Comparison of ENCODE assay signal across 27 mouse cellular contexts in the genomic region with DNA sequence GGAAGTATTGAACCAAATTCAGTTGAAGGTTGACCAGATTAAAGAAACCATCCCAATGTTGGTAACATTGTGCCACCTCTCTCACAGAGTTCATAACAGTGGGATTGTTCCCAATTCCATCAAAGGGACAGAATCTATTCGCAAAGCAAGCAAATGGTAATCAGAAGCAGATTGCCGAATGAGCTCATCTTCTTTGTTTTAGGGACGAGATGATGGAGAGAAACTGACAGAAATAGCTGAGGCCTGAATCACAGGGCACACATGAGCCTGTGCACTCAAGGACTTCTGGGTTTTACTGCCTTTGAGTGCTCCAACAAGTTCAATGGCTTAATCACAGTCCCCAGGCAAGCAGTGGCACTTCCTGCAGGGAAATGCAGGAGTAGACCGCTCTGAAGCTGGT. TPM values are rescaled to one million over a fixed set of nuclear protein-coding genes. Genes with fewer than 3 reads are reported as not detected.
"Had no signal": no experiment of that assay in that cellular context is flagged by ENCODE, and none has a peak within 500 bp of the region (broad histone marks: within the 10 kb centered on the region; RNA-seq: fewer than 3 reads in every experiment).

No protein-coding gene starts in this region.

- H3K4me2 ChIP-seq: limb, embryonic 12.5 days; limb, embryonic 15.5 days; liver, embryonic 11.5 days; lung, embryonic 14.5 days; midbrain, embryonic 12.5 days; midbrain, embryonic 15.5 days; neural tube, embryonic 12.5 days; neural tube, embryonic 15.5 days; stomach, embryonic 15.5 days had no signal

- ATAC-seq: liver, postnatal 0 days; lung, postnatal 0 days; midbrain, embryonic 15.5 days had no signal

- H3K27ac ChIP-seq: limb, embryonic 12.5 days; limb, embryonic 15.5 days; liver, embryonic 14.5 days; macrophage; midbrain, embryonic 12.5 days; midbrain, embryonic 15.5 days; neural tube, embryonic 12.5 days; neural tube, embryonic 15.5 days; stomach, embryonic 15.5 days had no signal

- H3K36me3 ChIP-seq: limb, embryonic 12.5 days; limb, embryonic 15.5 days; midbrain, embryonic 12.5 days; midbrain, embryonic 15.5 days; neural tube, embryonic 12.5 days; neural tube, embryonic 15.5 days; stomach, embryonic 15.5 days had no signal

- H3K9ac ChIP-seq: limb, embryonic 12.5 days; limb, embryonic 15.5 days; liver, embryonic 14.5 days; liver, postnatal 0 days; lung, embryonic 14.5 days; midbrain, embryonic 12.5 days; midbrain, embryonic 15.5 days; neural tube, embryonic 12.5 days; neural tube, embryonic 15.5 days; stomach, embryonic 15.5 days had no signal

- H3K4me3 ChIP-seq: limb, embryonic 12.5 days; limb, embryonic 15.5 days; midbrain, embryonic 12.5 days; midbrain, embryonic 15.5 days; neural tube, embryonic 12.5 days; neural tube, embryonic 15.5 days; stomach, embryonic 15.5 days had no signal

- H3K27me3 ChIP-seq: limb, embryonic 12.5 days; limb, embryonic 15.5 days; midbrain, embryonic 12.5 days; midbrain, embryonic 15.5 days; neural tube, embryonic 12.5 days; neural tube, embryonic 15.5 days; stomach, embryonic 15.5 days had no signal

- H3K9me3 ChIP-seq: limb, embryonic 12.5 days; limb, embryonic 15.5 days; midbrain, embryonic 12.5 days; midbrain, embryonic 15.5 days; neural tube, embryonic 12.5 days; neural tube, embryonic 15.5 days; stomach, embryonic 15.5 days had no signal

- H3K4me1 ChIP-seq: stomach, embryonic 15.5 days had no signal

- DNase-seq: kidney, postnatal 14 days; kidney, postnatal 4 days; left cerebral cortex, postnatal 4 days; liver, postnatal 0 days; lung, embryonic 14.5 days; right cerebral cortex, adult 18-20 months; right cerebral cortex, postnatal 14 days; right cerebral cortex, postnatal 4 days; thymus, postnatal 25 days had no signal

RNA-seq across cellular contexts. Expression of a gene that starts 13.6 kb away (rescaled TPM):
- total RNA-seq: layer of hippocampus, adult 18-20 months; layer of hippocampus, postnatal 14 days; left cerebral cortex, adult 8-10 months; left cerebral cortex, postnatal 14 days; left cerebral cortex, postnatal 4 days; megakaryocyte, adult 5-6 weeks had no signal
- polyA plus RNA-seq: kidney, embryonic 16.5 days; limb, embryonic 12.5 days; limb, embryonic 15.5 days; liver, embryonic 11.5 days; liver, embryonic 14.5 days; liver, postnatal 0 days; lung, embryonic 14.5 days; lung, postnatal 0 days; macrophage; midbrain, embryonic 12.5 days; midbrain, embryonic 15.5 days; neural tube, embryonic 12.5 days; neural tube, embryonic 15.5 days; stomach, embryonic 15.5 days; thymus, postnatal 0 days had no signal
